Mouse (Mus musculus) lung, postnatal 36 days (tissue): ENCODE results near the gene Kcnh6.

Experiments
- DNase-seq: peaks from one replicate; pipeline ENCODE4 v3.0.0; 2022; ENCODE audit warnings: mixed read lengths

Gene Kcnh6

GRCm38 (mm10) chr11:106007821-106008220, at the start of gene Kcnh6:
Gene Kcnh6, plus strand, starts transcription at chr11:106008124.
- DNase-seq: peak; percentile 80

GRCm38 (mm10) chr11:105958566-105958965, 49.4 kb upstream of the Kcnh6 start:
- DNase-seq: peak; percentile 49

- peak; percentile 70 for DNase-seq
These were observed 48.6 kb upstream of the Kcnh6 start for GRCm38 (mm10) chr11:105959355-105959754.

- DNase-seq: no peak
These were observed 43.2 kb upstream of the Kcnh6 start for GRCm38 (mm10) chr11:105964691-105965090.

GRCm38 (mm10) chr11:105966288-105966687, 41.6 kb upstream of the Kcnh6 start:
- no peak for DNase-seq

GRCm38 (mm10) chr11:105967741-105968574, 40.0 kb upstream of the Kcnh6 start, which contains the start of gene Ace:
Gene Ace, plus strand, starts transcription at chr11:105967945.
- peak; percentile 67 for DNase-seq

GRCm38 (mm10) chr11:105968948-105969347, 39.0 kb upstream of the Kcnh6 start:
- DNase-seq: no peak

- peak; percentile 84 for DNase-seq
These were observed 38.4 kb upstream of the Kcnh6 start for GRCm38 (mm10) chr11:105969516-105969915.

GRCm38 (mm10) chr11:105974593-105974992, 33.3 kb upstream of the Kcnh6 start:
- DNase-seq: no peak

GRCm38 (mm10) chr11:105975050-105975449, 32.9 kb upstream of the Kcnh6 start:
- DNase-seq: peak; percentile 49

- DNase-seq: no peak
These were observed 32.3 kb upstream of the Kcnh6 start for GRCm38 (mm10) chr11:105975636-105976035.

GRCm38 (mm10) chr11:105978232-105978631, 29.7 kb upstream of the Kcnh6 start:
- DNase-seq: no peak

GRCm38 (mm10) chr11:105978634-105979033, 29.3 kb upstream of the Kcnh6 start:
- DNase-seq: peak; percentile 72

- no peak for DNase-seq
These were observed 23.5 kb upstream of the Kcnh6 start for GRCm38 (mm10) chr11:105984452-105984851.

- DNase-seq: peak; percentile 86
These were observed 20.5 kb upstream of the Kcnh6 start for GRCm38 (mm10) chr11:105987446-105987845.

GRCm38 (mm10) chr11:105989446-105989845, 18.5 kb upstream of the Kcnh6 start:
- peak; percentile 78 for DNase-seq

GRCm38 (mm10) chr11:105990231-105990630, 17.7 kb upstream of the Kcnh6 start:
- peak; percentile 70 for DNase-seq

GRCm38 (mm10) chr11:105994375-105994774, 13.5 kb upstream of the Kcnh6 start, which contains the start of gene Ace3:
Gene Ace3, plus strand, starts transcription at chr11:105994675.
- no peak for DNase-seq

GRCm38 (mm10) chr11:106000062-106000461, 7.9 kb upstream of the Kcnh6 start:
- DNase-seq: no peak

- DNase-seq: peak; percentile 73
These were observed 6.2 kb upstream of the Kcnh6 start for GRCm38 (mm10) chr11:106001718-106002117.

GRCm38 (mm10) chr11:106004576-106004975, 3.3 kb upstream of the Kcnh6 start:
- no peak for DNase-seq

GRCm38 (mm10) chr11:106005970-106006369, 2.0 kb upstream of the Kcnh6 start:
- no peak for DNase-seq

- DNase-seq: no peak
These were observed 4.8 kb downstream of the Kcnh6 start for GRCm38 (mm10) chr11:106012711-106013110.

GRCm38 (mm10) chr11:106013556-106014225, 5.8 kb downstream of the Kcnh6 start:
- DNase-seq: peak; percentile 54
